Mouse (Mus musculus) layer of hippocampus, adult 8-10 months (tissue): ENCODE measurements around the gene Zfp2. TPM values are rescaled to one million over a fixed set of nuclear protein-coding genes. Genes with fewer than 3 reads are reported as not detected.

Experiments used
- DNase-seq, 2 experiments: peaks; one replicate each; pipeline ENCODE4 v3.0.0; 2022; ENCODE audit warnings: low spot score in 2 of 2
- total RNA-seq, 4 experiments: library from RNA; stranded (reverse); gene quantifications; 2 replicates each; pipeline ENCODE4 v1.2.4; 2022

The Zfp2 gene
- total RNA-seq, 4 experiments from 2014 or later, result 18.2 to 27.4 (median 20.4) TPM

DNA sequence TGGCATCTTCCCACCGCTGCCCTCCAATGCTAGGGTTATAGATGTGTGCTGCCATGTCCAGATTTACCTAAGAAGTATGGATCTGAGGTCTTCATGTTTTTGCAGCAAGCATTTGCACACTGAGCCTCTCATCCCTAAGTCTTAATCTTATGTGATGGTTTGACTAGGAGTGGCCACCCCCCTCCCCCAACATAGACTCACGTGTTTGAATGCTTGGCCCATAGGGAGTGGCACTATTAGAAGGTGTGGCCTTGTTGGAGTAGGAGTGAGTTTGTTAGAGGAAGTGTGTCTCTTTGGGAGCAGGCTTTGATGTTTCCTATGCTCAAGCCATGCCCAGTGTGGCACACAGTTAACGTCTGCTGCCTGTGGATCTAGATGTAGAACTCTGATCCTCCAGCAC, 37.3 kb downstream of the Zfp2 start:
- no peak for DNase-seq

DNA sequence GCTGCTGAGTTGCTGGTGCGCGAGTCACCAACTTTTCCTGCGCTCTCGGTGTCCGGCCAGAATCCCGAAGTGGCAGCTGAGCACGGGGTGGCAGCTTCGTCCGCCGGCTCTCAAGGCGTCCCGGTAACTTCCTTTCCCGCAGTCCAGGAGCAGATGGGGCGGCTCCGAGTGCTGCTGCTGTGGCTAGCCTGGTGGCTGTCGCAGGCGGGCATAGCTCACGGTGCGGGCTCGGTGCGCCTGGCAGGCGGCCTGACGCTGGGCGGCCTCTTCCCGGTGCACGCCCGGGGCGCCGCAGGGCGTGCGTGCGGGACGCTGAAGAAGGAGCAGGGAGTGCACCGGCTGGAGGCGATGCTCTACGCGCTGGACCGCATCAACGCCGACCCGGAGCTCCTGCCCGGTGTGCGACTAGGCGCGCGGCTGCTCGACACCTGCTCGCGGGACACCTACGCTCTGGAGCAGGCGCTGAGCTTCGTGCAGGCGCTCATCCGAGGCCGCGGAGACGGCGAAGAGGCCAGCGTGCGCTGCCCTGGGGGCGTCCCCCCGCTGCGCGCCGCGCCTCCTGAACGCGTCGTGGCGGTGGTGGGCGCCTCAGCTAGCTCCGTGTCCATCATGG, 64.9 kb downstream of the Zfp2 start:
- DNase-seq, result no peak

DNA sequence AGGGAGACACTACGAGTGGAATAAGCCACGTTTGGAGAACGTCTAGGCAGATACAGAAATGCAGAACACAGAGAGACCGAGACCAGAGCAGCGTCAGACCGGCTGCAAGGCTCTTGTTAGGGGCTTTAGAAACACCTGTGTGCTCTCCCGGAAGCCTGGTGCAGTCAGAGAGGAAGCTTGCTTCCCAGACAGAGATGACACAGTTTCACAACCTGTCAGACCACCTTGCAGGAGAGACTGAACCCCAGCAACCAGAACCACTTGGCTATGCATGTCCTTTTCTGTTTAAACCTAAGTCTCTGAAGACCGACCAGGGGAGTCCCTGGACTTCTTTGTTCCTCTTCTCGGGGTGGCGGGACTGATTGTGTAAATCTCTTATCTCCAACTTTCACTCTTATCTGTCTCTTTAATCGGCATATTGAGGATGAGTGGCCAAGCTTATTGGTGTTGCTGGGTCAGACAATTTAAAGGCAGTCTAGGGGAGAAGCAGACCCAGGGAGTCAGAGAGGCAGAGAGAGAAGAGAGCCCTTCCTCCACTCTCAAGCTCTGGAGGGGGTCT, 65.7 kb downstream of the Zfp2 start, which contains the start of gene Grm6:
Grm6 (plus strand) TSS at position 509 of the 559 bp plus-strand sequence.
- DNase-seq, result no peak

DNA sequence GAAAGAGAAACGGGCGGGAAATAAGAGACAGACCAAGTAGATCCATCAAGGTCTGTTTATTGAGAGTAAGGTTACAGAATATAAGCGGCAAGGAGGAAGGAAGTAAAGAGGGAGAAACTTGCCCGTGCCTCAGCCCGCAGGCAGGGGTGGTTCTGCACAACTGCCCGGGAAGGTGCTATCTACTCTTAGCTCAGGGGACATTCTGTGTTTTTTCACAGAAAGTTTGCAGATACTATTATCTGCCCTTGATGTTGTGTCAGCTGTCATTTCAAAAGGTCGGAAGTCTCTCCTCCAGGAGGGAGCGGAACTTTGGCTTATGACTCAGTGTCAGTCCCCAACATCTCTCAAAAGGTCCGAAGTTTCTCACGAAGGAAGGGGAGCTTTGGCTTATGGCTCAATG, 66.7 kb downstream of the Zfp2 start:
- DNase-seq, result no peak

Other genes with a start within 250 kb of the Zfp2 start
- 10 to 100 TPM; 43.0 to 51.2 (median 48.0) TPM for gene Zfp354c, start 88.4 kb downstream of the Zfp2 start, total RNA-seq
- 1 to 10 TPM; 3.0 to 4.7 (median 3.9) TPM for gene Zfp879, start 74.6 kb downstream of the Zfp2 start, total RNA-seq
- not detected for gene Grm6, start 65.5 kb downstream of the Zfp2 start, total RNA-seq
- 1 to 10 TPM; 5.4 to 7.4 (median 6.7) TPM for gene Zfp454, start 28.5 kb downstream of the Zfp2 start, total RNA-seq
- gene Zfp354b, start 15.5 kb upstream of the Zfp2 start, total RNA-seq, result 1 to 10 TPM; 5.9 to 7.8 (median 6.6) TPM
- not detected for gene 4933414I15Rik, start 27.6 kb upstream of the Zfp2 start, total RNA-seq
- not detected for gene Prop1, start 37.6 kb upstream of the Zfp2 start, total RNA-seq
- gene Olfr1378, start 50.4 kb upstream of the Zfp2 start, total RNA-seq, result not detected
- gene Olfr1377, start 65.8 kb upstream of the Zfp2 start, total RNA-seq, result not detected
- not detected for gene Olfr51, start 87.4 kb upstream of the Zfp2 start, total RNA-seq
- gene Olfr54, start 98.1 kb upstream of the Zfp2 start, total RNA-seq, result not detected
- not detected for gene Olfr1375, start 131.9 kb upstream of the Zfp2 start, total RNA-seq
- gene Zfp354a, start 143.1 kb upstream of the Zfp2 start, total RNA-seq, result 10 to 100 TPM in 2 of 4 experiments, 1 to 10 TPM in 2; 9.0 to 10.6 (median 10.0) TPM